Mouse (Mus musculus): ENCODE data around the gene Bach1.

- no peak for TF ChIP-seq POLR2AphosphoS2 (IDR thresholded peaks at IDR 0.05; ENCODE audit: insufficient read length, low read depth)
- no peak for TF ChIP-seq TCF12 (IDR thresholded peaks at IDR 0.05; ENCODE audit: insufficient read depth, poor library complexity, severe bottlenecking)
Observed at GRCm38 (mm10) chr16:87765984-87766383, 67.2 kb downstream of the Bach1 start.

Measured in myocyte (in vitro differentiated cells).